Mouse (Mus musculus) intestine, postnatal 0 days (tissue): ENCODE measurements around the gene S100a1. TPM values are rescaled to one million over a fixed set of nuclear protein-coding genes. Genes with fewer than 3 reads are reported as not detected.

Source experiments
- ATAC-seq: fragments of 200-750 bp; cut with Nextera tagmentation; 2 replicates; pipeline ENCODE4 v1.8.0; 2017; ENCODE audit warnings: mild to moderate bottlenecking, moderate TSS enrichment, moderate library complexity
- H3K27ac ChIP-seq: fragments of 300-500 bp; sonication (generic); 2 replicates; pipeline ENCODE4 v1.5.1; 2014; ENCODE audit warnings: mild to moderate bottlenecking, low read depth, low read length, moderate library complexity
- H3K27me3 ChIP-seq: fragments of 300-500 bp; sonication (generic); replicated peaks from 2 replicates; pipeline ENCODE4 v1.6.1; 2014; ENCODE audit warnings: low read length, mixed read lengths; ENCODE audit not compliant: control insufficient read depth, insufficient read depth
- H3K36me3 ChIP-seq: fragments of 300-500 bp; sonication (generic); 2 replicates; pipeline ENCODE4 v1.6.1; 2014; ENCODE audit warnings: mild to moderate bottlenecking, moderate library complexity; ENCODE audit not compliant: control insufficient read depth, insufficient read depth
- H3K4me1 ChIP-seq: fragments of 300-500 bp; sonication (generic); replicated peaks from 2 replicates; pipeline ENCODE4 v1.6.1; 2014; ENCODE audit warnings: antibody characterized with exemption, low read length, mixed read lengths; ENCODE audit not compliant: control insufficient read depth, insufficient read depth
- H3K4me2 ChIP-seq: fragments of 300-500 bp; sonication (generic); replicated peaks from 2 replicates; pipeline ENCODE4 v1.6.1; 2014; ENCODE audit warnings: low read depth, mild to moderate bottlenecking, moderate library complexity
- H3K4me3 ChIP-seq: fragments of 300-500 bp; sonication (generic); 2 replicates; pipeline ENCODE4 v1.5.1; 2014; ENCODE audit warnings: low read depth, low read length
- H3K9ac ChIP-seq: fragments of 300-500 bp; sonication (generic); 2 replicates; pipeline ENCODE4 v1.6.1; 2014; ENCODE audit warnings: mild to moderate bottlenecking, low read depth, low read length
- H3K9me3 ChIP-seq: fragments of 300-500 bp; sonication (generic); 2 replicates; pipeline ENCODE4 v1.6.1; 2016; ENCODE audit warnings: mixed run types; ENCODE audit not compliant: control insufficient read depth
- CTCF ChIP-seq: sonication (generic); IDR thresholded peaks from 2 replicates; pipeline ENCODE4 v1.5.1; 2016; ENCODE audit warnings: low read depth, mild to moderate bottlenecking, control low read depth, antibody characterized with exemption, moderate library complexity
- WGBS: fragments of 180-500 bp; shearing (Covaris S2); extraction: QIAGEN DNeasy Blood & Tissue Kit; methylation state at CpG from one replicate; pipeline ENCODE4 v1.1.7; 2014; 5-methylcytosine and 5-hydroxymethylcytosine counted together
- polyA plus RNA-seq: library from polyadenylated mRNA; unstranded; fragments of >200 nt; fragmentation: Nextera tagmentation; extraction: Ambion mirVana; gene quantifications from 2 replicates; pipeline ENCODE4 v1.2.1, GENCODE M21; 2015

Gene S100a1
- polyA plus RNA-seq, 1 experiment from 2014 or later, result 1,091 TPM

GRCm38 (mm10) chr3:90493831-90494540 lies 20.2 kb downstream of the S100a1 start:
- Histone ChIP-seq H3K9me3 (no peaks in the 10 kb centered on the region), H3K36me3 (peaks cover 28% of the 10 kb centered on the region), H3K4me2 (no peak overlapping the region), H3K4me3 (no peak overlapping the region), H3K4me1 (no peaks in the 10 kb centered on the region), H3K9ac (no peak overlapping the region), H3K27ac (no peak overlapping the region; the same call in 1 of the 2 replicates), H3K27me3 (no peaks in the 10 kb centered on the region)
- ATAC-seq, result no peak
- WGBS, result 28% methylated on average over 4 of the region's 4 CpGs
- no peak for TF ChIP-seq CTCF

DNA sequence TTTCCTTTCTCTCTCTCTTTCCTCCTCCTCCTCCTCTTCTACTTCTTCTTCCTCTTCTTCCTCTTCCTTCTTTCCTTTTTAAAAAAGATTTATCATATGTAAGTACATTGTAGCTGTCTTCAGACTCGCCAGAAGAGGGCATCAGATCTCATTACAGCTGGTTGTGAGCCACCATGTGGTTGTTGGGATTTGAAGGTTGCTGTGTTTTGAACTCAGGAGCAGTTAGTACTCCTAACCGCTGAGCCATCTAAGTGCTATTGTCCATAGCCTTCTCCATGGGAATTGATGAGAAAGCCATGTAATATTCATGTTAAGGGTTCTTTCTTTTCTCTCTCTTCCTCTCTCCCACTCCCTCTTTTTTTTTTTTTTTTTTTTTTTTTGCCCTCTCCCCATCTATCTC lies 22.8 kb downstream of the S100a1 start:
- no peak overlapping the region for H3K9ac ChIP-seq
- H3K4me1 ChIP-seq, result no peaks in the 10 kb centered on the region
- H3K9me3 ChIP-seq, result no peaks in the 10 kb centered on the region
- peak; percentile 59 for TF ChIP-seq CTCF
- peak; percentile 34 for ATAC-seq
- peaks cover 31% of the 10 kb centered on the region for H3K36me3 ChIP-seq
- H3K27ac ChIP-seq, result no peak overlapping the region
- H3K4me3 ChIP-seq, result no peak overlapping the region
- no peaks in the 10 kb centered on the region for H3K27me3 ChIP-seq
- peak overlapping the region; percentile 71; the same call in 1 of the 2 replicates for H3K4me2 ChIP-seq
- WGBS, result 41% methylated on average over 2 of the region's 2 CpGs

DNA sequence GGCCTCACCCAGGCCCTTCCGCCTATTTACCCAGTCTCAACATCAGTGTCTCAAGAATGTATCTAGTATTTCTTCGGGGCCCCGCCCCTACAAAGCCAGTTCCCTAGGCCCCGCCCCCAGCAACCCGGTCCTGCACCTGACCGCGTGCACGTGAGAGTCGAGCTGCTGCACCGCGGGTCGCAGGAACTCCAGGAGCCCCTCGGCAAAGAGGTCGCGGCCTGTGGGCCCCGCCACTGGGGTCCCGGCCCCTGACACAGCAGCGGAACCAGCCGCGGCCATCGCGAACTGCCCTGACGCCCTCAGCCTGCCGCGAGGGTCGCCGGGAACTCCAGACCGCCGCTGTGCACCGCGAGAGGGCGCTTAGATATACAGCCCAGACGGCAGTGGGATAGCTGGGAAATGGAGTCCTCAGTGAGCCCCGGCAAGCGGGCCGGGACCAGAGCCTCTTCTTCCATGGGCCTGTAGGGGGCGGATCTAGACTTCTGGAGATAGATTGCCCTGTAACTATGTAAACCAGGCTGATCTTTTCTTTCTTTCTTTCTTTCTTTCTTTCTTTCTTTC lies 23.4 kb downstream of the S100a1 start, which contains the start of gene Snapin:
Gene Snapin, minus strand, starts transcription at position 338 of the 561 bp plus-strand sequence.
- Histone ChIP-seq H3K4me2 (peak within 1 kb of the TSS; percentile 71), H3K9ac (peak within 1 kb of the TSS; percentile 72), H3K9me3 (no peaks in the 10 kb centered on the region), H3K27me3 (no peaks in the 10 kb centered on the region), H3K27ac (peak within 1 kb of the TSS; percentile 68; the same call in 1 of the 2 replicates), H3K4me3 (peak within 1 kb of the TSS; percentile 67), H3K4me1 (no peaks in the 10 kb centered on the region), H3K36me3 (peaks cover 30% of the 10 kb centered on the region)
- WGBS, result under 1% methylated on average over 37 of the region's 37 CpGs
- peak; percentile 97 for ATAC-seq
- TF ChIP-seq CTCF, result peak; percentile 93

DNA sequence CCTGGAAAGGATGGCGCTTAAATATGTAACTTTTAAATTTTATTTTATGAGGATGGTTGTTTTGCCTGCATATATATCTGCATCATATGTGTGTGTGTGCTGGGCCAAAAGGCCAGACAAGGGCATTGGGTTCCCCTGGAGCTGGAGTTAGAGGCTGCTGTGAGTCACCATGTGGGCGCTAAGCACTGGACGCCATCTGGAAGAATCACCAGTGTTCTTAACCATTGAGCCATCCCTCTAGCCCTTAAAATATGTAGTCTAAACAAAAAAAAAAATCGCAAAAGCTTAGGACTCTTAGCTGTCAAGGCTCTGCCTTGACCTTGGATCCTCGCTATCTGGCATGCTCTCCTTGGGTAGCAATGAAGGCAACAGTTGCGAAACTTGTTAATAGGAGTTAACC lies 25.6 kb downstream of the S100a1 start:
- TF ChIP-seq CTCF, result no peak
- Histone ChIP-seq H3K27me3 (no peaks in the 10 kb centered on the region), H3K27ac (no peak overlapping the region), H3K9me3 (no peaks in the 10 kb centered on the region), H3K9ac (no peak overlapping the region), H3K4me2 (no peak overlapping the region), H3K4me3 (no peak overlapping the region), H3K36me3 (peaks cover 48% of the 10 kb centered on the region), H3K4me1 (no peaks in the 10 kb centered on the region)
- ATAC-seq, result no peak
- WGBS, result 61% methylated on average over 6 of the region's 6 CpGs

DNA sequence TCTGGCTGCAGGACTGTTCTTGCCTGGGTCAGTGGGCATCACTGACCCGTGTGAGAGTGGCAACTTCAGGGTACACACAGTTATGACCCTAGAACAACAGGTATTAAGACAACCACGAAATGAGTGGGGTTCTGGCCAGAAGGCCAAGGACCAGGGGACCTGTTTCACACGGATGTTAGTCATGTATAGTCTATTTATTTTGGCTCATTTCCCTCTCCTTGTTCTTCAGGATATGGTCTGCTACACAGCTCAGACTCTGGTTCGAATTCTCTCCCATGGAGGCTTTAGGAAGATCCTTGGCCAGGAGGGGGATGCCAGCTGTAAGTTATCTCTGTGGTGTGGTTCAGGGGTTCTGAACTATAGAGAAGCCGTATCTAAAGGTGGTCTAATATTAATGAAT lies 27.2 kb downstream of the S100a1 start:
- Histone ChIP-seq H3K27me3 (no peaks in the 10 kb centered on the region), H3K4me3 (no peak overlapping the region), H3K4me1 (no peaks in the 10 kb centered on the region), H3K9me3 (no peaks in the 10 kb centered on the region), H3K27ac (no peak overlapping the region), H3K36me3 (peaks cover 62% of the 10 kb centered on the region), H3K9ac (no peak overlapping the region), H3K4me2 (no peak overlapping the region)
- 75% methylated on average over 5 of the region's 5 CpGs for WGBS
- no peak for ATAC-seq
- no peak for TF ChIP-seq CTCF

DNA sequence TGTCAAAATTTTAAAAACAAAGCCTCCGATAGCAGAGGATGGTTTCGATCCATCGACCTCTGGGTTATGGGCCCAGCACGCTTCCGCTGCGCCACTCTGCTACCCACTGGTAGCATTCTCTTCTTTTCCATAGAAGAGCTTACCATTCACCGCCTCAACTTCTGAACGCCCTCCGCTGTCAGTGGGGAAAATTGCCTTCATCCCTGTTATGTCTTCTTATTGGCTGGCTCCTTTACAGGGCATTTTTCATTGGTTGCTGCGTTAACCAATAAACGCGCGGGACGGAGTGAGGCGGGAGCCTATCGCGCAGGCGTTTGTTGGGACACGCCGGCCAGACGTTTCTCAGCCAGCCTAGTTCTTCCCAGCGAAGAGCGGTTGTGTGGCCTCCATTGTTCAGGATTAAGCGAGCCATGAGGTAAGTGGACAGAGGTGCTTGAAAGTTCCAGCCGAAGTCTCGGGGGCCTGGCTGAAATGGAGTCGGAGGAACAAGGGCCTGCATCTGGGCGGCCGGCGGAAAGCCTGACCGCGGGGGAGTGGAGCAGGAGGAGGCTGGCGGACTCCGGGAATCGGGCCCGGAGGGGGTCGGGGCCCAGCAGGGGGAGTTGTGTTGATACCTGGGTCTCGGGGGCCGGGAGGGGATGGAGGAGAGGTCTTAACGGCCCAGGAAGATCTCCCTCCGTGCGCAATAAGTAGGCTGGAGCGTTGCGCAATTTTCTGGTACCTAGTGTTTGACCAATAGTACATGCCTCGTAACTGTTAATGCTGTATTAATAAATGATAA lies 38.2 kb downstream of the S100a1 start, which contains the start of gene Ilf2:
Gene Ilf2, plus strand, starts transcription at position 296 of the 781 bp plus-strand sequence.
- H3K9me3 ChIP-seq, result no peaks in the 10 kb centered on the region
- peaks cover 13% of the 10 kb centered on the region for H3K36me3 ChIP-seq
- ATAC-seq, result peak; percentile 99
- peak within 1 kb of the TSS; percentile 82 for H3K27ac ChIP-seq
- H3K4me1 ChIP-seq, result no peaks in the 10 kb centered on the region
- peak within 1 kb of the TSS; percentile 85 for H3K4me3 ChIP-seq
- no peaks in the 10 kb centered on the region for H3K27me3 ChIP-seq
- under 1% methylated on average over 45 of the region's 45 CpGs for whole genome bisulfite sequencing
- H3K4me2 ChIP-seq, result peak within 1 kb of the TSS; percentile 58
- H3K9ac ChIP-seq, result peak within 1 kb of the TSS; percentile 81
- peak; percentile 77 for TF ChIP-seq CTCF
